Mouse (Mus musculus): ENCODE measurements at regions not wholly inside any gene's neighbourhood (a gene's known extent, or its start where the extent isn't known, plus 50 kb on each side); places are given as distances from the start of the nearest gene placed in this dataset.
A peak's percentile ranks its signal among the peaks of the same experiment; 100 is the strongest.
"Not testable (repeated sequence)": the region's sequence is repeated elsewhere in the genome, so short reads cannot be mapped to it uniquely, and the experiment has no call there.

- DNase-seq (ENCODE audit: low spot score in 2 of 2), result no peak
Measured at GRCm38 (mm10) chr10:43671785-43672184, 93.7 kb downstream of the Cd24a start.

- DNase-seq (ENCODE audit: low spot score in 2 of 2), result no peak
Measured at GRCm38 (mm10) chr10:43672490-43672889, 94.4 kb downstream of the Cd24a start.

- no peak for DNase-seq (ENCODE audit: low spot score in 2 of 2)
Measured at GRCm38 (mm10) chr10:43674749-43675148, 96.7 kb downstream of the Cd24a start.

GRCm38 (mm10) chr10:43675495-43675894, 97.4 kb downstream of the Cd24a start:
- DNase-seq (ENCODE audit: low spot score in 2 of 2), result not testable (repeated sequence)

GRCm38 (mm10) chr10:43676289-43676688, 98.2 kb downstream of the Cd24a start:
- no peak for DNase-seq (ENCODE audit: low spot score in 2 of 2)

- no peak for DNase-seq (ENCODE audit: low spot score in 2 of 2)
Measured at GRCm38 (mm10) chr10:43684247-43685033, 106.4 kb downstream of the Cd24a start.

- DNase-seq (ENCODE audit: low spot score in 2 of 2), result peak; percentile 6 to 24
Measured at GRCm38 (mm10) chr10:43689161-43689913, 111.3 kb downstream of the Cd24a start.

GRCm38 (mm10) chr10:43689914-43690316, 111.8 kb downstream of the Cd24a start:
- no peak for DNase-seq (ENCODE audit: low spot score in 2 of 2)

- DNase-seq (ENCODE audit: low spot score in 2 of 2), result no peak
Measured at GRCm38 (mm10) chr10:43693974-43694373, 115.9 kb downstream of the Cd24a start.

GRCm38 (mm10) chr10:43694508-43694907, 116.4 kb downstream of the Cd24a start:
- no peak for DNase-seq (ENCODE audit: low spot score in 2 of 2)

- DNase-seq (ENCODE audit: low spot score in 2 of 2), result no peak
Measured at GRCm38 (mm10) chr10:43695470-43695869, 117.4 kb downstream of the Cd24a start.

GRCm38 (mm10) chr10:43697917-43698316, 119.8 kb downstream of the Cd24a start:
- DNase-seq (ENCODE audit: low spot score in 2 of 2), result no peak

- no peak for DNase-seq (ENCODE audit: low spot score in 2 of 2)
Measured at GRCm38 (mm10) chr10:43700371-43701289, 122.5 kb downstream of the Cd24a start.

GRCm38 (mm10) chr10:43702895-43703294, 124.8 kb downstream of the Cd24a start:
- no peak for DNase-seq (ENCODE audit: low spot score in 2 of 2)

- DNase-seq (ENCODE audit: low spot score in 2 of 2), result no peak
Measured at GRCm38 (mm10) chr10:43706001-43706988, 128.2 kb downstream of the Cd24a start.

GRCm38 (mm10) chr10:43707011-43707410, 128.9 kb downstream of the Cd24a start:
- no peak for DNase-seq (ENCODE audit: low spot score in 2 of 2)

GRCm38 (mm10) chr10:43707821-43708373, 129.8 kb downstream of the Cd24a start:
- no peak for DNase-seq (ENCODE audit: low spot score in 2 of 2)

- DNase-seq (ENCODE audit: low spot score in 2 of 2), result no peak
Measured at GRCm38 (mm10) chr10:43709278-43710033, 131.4 kb downstream of the Cd24a start.
